Mouse (Mus musculus) ovary, postnatal 10 days (tissue): ENCODE data around the gene Far1.

Experiments
- DNase-seq: peaks from one replicate; pipeline ENCODE4 v3.0.0; 2022; ENCODE audit warnings: low spot score

Far1 gene

DNA sequence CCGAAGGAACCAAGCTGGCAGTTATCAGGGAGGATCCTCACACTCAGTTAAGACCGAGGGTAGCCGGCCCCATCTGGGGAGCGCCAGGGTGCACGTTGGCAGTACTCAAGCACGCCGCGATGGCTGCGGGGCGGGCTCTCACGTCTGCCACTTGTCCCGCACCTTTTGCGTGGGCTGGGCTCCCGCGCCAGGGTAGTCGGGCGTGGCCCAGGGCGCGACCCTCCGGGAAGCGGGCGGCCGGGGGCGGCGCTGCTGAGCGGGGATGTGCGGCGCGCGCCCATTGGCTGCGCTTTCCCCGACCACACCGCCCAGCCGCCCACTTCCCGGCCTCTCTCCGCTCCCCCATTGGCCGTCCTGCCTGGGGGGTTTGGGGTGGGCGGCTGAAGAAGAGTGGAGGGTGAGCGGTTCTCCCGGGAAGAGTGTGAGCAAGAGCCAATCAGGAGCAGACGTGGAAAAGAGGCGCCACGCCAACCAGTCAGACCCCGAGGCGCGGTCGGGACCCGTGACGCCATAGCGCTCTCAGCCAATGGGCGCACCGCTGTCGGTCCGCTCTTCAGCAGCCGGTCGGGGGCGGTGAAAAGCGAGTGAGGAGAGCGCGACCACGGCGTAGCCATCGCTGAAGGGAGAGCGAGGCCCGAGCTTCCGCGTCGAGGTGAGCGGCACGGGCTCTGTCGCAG, at the start of gene Far1:
Far1 (plus strand) TSS at position 549 of the 677 bp plus-strand sequence.
- peak; percentile 95 for DNase-seq

DNA sequence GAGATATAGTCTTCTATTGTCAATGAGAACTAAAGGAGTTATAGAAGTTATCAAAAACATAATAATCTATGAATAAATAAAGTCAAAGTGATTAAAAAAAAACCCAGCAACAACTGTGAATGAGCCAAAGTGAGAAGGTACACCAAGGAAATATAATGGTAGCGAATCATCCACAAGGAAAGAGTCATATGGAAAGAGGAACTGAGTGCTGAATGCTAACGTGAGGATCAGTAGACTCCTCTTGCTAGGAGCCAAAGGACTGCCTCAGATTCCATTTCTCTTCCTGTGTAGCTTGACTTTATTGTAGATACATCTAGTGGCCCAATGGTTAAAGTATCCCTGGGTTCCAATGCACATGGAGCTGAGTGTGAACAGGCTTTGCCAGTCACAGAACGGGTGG, 45.3 kb upstream of the Far1 start:
- no peak for DNase-seq

DNA sequence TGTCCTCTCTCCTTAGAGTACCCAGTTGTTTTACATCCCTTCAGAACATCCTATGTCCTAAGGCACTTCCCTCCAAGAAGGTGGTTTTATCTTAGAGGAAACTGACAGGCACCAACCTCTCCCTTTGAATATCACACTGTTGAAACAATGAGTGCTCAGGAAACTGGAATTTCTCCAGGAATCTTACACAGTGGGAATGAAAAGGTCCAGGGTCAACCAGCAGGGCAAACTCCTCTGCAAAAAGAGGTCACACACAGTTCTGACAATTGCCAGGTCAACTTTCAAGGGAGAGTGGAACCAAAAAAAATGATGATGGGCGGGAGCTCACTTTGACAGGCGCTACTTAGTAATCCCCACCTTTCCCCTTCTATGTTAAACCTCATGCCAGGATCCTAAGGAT, 43.0 kb upstream of the Far1 start:
- no peak for DNase-seq

DNA sequence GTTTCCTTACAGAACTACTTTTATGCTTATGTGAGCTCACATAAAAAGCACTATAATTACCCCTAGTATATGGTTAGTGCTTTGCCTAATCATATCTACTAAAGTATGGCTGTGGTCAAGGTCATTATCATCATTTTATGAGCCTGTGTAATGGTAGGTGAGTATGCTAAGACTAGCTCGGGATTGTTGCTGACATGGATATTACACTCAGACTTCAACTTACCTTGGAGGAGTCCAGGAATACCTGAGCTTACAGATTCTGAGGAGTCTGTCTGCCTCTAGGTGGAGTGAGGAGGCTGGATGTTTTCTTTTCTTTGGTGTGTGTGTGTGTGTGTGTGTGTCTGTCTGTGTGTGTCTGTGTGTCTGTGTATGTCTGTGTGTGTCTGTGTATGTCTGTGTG, 42.0 kb upstream of the Far1 start:
- no peak for DNase-seq

DNA sequence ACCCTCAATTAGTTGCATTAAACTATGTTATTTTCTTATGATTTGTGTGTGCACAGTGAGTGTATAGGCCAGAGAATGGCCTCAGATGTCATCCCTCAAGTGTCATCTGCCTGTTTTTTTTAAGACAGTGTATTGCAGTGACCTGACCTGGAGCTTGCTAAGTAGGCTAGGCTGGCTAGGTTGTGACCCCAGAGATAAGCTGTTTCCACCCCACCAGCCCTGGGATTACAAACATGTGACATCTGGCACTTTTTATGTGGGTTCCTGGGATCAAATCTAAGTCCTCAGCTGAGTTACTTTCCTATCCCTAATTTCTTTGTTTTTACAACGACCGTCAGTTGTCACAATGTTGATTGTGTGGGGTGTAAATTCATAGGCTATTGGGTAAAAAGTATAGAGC, 17.8 kb upstream of the Far1 start:
- DNase-seq: no peak

DNA sequence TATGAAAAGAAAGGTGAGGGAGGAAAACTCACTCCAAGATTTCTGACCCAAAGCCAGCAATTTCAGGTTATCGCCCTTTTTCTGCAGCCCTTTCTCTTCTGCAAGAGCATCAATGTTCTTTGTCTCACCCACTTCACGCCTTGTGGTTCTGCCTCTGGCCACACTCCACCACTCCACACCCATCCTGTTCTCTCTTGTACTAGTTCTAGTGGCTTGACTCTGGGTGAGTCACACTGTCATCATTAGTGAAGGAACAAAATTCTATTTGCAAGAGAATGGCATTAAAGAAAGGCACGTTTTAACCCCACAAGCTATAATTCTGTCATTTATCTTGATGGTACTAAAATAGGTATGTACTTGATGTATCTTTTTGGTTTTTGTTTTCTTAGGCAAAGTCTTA, 15.2 kb upstream of the Far1 start:
- no peak for DNase-seq

DNA sequence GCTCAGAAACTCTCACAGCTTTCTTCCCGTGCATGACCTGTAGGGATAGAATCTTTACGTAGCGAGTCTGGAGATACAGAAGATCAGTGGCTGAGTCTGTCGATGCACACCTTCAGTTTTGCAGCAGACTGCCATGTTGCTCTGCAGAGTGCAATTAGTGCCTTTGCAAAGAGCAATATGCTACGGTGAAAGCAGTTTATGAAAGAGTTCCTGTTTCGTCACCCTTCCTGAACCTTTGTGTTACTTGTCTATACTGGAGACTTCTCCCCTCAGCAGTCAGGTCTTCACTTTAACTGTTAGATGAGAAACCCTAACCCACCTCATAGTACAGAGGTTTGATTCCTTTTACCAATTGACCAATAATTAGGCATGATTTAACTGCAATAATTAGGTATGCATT, 13.8 kb upstream of the Far1 start:
- no peak for DNase-seq

DNA sequence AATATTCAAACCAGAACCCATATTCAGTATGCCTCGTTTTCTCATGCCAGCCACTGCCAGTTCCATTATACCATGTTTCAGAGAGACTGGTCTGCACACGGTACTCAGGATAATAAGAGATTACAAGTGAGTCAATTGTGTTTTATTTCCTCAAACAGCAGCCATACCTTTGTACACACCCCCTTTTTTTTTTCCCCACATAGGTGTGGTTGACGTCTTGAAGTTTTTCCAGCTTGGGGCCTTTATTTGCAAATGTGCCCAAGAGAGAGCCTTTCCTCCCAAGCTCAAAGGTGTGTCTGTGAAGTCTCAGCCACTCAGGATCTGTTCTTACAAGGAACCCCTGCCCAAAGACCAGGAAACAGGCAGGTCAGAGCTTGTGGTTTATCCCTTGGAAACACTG, 11.2 kb upstream of the Far1 start:
- DNase-seq: no peak

DNA sequence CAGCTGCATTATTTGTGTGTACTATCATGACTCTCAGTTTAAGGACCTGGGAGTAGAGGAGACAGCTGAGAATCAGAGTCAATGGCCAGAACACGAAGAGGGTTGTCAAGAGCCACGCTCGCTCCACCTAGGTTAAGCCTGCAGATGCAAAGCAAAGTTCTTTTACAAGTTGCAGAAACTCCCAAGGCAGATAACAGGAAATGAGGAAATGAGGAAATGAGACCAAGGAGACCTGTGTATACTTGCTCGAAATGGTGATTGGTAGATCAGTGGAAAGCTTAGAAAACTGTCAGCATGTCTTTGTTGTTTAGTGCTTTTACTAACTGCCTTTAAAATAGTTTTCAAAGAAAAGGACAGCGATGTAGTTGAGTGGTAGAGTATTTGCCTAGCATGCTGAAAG, 8.6 kb upstream of the Far1 start:
- no peak for DNase-seq

DNA sequence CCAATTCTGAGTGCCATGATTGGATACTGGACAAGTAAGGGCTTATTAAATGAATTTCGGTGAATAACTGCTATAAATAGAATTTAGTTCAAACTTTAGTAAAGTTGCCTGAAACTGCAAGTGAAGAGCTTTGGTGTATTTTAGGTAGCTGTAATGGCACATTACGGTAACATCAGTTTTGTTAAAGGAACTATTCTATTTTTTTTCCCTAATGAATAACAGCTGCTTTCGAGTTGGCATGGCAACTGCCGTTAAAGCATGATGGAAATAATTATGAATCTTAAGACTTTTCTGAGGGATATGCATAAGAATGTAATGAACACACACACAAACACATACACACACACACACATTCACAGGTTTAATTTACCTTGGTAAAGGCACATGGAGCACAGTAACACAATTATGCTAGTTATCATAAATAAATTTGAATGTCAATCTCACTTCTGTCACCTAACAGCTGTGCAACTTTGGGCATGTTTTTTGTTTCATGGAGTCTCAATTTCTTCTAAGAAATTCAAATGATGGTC, 8.1 kb upstream of the Far1 start:
- DNase-seq: no peak

DNA sequence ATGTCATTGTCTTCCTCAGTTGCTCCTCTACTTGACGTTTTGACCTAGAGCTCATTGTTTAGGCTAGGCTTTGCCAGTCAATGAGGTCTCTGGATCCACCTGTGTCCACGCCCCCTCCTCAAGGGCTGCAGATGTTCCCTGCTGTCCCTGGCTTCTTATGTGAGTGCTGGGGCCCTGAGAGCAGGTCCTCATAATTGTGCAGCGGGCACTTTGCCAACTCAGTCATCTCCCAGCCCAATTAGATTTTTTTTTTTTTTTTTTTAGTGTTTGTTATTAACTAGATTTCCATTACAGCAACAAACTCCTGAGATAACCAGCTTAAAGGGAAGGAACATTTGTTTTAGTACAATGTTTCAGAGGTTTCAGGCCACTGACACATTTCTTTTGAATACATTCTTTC, 5.8 kb upstream of the Far1 start:
- DNase-seq: no peak

DNA sequence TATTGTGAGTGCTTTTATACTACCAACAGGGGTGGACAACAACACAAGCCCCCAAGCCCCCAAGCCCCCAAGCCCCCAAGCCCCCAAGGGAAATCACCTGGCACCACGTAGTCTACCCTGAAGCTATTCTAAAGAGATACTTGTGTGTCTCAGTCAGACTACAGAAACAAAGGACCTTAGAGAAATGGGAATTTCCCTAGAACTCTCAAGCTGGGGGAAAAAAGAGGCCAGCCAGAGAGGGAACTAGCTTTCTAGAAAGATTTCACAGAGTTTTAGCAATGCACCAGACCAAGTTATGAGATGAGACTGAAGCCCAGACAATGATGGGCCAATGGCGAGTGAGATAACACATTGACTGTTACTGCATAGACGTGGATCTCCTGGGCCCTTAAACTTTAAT, 2.2 kb upstream of the Far1 start:
- DNase-seq: no peak

DNA sequence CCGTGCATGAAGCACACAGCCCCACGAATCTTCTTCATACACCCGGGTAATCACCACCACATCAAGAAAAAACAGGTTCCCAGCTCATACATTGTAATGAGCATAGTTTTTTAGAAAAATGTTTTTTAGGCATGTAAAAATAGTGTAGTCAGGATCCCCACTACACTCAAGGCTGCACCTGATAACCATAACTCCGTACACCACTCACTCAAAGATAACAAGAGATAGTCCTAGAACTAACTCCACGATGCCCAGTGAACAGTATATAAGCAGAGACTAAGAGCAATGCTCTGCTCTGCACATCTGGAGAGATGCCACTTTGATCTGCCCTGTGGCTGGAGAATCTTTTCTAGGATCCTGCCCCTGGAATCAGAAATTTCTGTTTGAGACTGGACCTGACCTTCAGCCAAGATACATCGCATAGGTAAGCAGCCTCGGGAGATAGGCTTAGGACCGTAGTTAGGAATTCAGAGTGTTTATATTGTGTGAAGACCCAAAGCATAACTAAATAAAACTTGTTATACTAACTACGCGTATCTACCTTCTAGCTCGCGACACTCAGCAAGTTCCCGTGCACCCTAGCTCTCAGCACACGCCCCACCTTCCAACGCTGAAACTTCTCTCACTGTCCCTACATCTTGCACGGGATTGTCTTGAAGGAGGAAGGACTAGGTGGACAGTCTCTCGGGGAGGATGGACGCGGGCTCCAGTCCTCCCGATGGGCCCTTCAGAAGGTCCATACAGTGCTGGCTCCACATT, 928 bp upstream of the Far1 start:
- no peak for DNase-seq

DNA sequence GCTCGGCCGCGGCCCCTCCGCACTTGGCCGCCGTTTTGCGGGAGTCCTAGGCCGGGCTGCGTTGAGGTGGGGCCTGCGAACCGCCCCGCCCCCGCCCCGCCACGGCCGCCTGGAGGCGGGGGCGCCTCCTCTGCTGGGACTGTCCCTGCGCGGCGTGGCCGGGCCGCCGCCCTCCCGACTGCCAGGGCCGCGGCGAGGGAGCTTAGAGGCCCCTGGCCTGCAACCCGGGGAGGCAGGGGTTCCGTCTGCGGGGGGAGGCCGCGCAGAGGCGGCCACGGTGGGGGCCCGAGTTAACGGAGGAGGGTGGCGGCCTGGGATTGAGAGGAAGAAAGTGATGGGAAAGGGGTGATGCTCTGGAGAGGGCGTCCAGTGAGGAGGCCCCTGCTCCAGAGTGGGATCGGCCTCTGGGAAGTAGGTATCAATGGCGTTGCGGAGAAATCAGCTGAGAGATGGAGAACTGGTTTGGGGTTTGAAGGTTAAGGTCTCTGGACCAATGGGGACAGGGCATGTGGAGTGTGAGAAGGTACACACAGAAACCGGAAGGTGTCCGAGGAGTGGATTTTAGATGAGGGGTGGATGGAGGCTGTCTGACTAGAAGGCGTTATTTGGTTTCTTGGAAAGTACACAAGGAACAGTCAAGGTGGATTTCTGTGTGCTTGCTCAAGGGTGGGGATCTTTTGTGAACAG, 472 bp downstream of the Far1 start:
- peak; percentile 23 for DNase-seq

DNA sequence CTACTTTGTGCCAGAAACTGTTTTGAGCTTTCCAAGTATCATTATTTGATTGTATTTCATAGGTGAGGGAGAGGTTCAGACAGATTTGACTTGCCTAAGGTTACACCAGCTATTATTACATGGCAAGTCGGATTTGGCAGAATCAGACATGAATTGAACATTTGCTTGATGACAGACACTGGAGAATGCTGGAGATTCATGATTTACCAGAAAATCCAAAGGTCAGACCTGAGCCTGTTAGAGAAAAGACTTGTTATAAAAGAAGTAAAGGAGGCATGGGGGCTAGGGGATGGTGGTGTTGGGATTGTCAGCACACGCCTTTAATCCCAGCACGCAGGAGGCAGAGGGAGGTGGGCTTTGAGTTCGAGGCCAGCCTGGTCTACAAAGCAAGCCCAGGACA, 2.2 kb downstream of the Far1 start:
- no peak for DNase-seq

DNA sequence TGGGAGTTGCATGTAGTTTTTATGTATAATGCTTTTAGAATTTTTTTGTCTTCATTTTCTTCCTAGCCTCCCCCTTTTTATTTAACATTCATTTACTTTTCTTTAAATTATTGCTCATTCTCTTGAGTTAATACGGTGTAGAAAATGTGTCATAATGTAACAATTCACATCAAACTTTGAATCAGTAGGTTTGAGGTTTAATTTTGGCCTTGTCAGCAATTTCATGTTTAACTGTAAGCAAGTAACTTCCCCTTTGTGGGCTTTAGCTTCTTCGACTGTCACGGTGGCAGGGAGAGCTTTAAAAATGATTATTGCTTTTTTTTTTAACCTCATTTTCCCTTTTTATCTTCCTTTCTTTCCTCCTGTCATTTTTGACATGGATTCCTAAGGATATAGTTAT, 4.8 kb downstream of the Far1 start:
- no peak for DNase-seq

DNA sequence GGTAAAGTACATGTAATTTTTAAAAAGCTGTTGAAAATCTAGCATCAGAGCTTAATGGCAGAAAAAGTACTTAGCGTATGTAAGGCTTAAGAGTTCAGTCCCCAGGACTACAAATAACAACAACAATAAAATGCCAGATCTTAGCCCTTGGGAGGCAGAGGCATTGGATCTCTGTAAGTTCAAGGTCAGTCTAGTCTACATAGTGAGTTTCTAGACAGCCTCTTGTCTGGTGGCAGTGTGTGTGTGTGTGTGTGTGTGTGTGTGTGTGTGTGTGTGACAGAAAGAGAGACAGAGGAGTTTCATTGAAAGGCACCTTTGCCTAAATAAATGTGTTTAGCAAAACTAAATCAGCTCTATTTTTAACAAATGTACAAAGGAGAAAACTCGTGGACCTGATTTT, 5.3 kb downstream of the Far1 start:
- DNase-seq: no peak

DNA sequence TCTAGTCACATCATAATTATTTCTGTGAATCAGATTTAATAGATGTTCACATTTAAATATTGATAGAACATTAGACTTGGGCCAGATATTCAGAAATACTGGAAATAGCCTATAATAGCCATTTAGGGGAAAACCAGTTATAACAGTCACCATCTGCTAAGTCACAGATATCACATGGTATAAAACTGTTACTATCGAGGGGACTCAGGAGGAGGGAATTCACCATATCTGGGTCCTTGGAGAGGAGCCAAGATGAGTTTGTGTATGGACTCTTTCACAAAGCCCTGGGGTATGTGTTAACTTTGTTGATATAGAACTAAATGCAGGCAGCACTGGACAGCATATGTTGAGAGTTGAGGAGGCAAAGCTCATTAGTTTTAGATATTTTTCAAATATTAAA, 29.5 kb downstream of the Far1 start:
- DNase-seq: no peak

DNA sequence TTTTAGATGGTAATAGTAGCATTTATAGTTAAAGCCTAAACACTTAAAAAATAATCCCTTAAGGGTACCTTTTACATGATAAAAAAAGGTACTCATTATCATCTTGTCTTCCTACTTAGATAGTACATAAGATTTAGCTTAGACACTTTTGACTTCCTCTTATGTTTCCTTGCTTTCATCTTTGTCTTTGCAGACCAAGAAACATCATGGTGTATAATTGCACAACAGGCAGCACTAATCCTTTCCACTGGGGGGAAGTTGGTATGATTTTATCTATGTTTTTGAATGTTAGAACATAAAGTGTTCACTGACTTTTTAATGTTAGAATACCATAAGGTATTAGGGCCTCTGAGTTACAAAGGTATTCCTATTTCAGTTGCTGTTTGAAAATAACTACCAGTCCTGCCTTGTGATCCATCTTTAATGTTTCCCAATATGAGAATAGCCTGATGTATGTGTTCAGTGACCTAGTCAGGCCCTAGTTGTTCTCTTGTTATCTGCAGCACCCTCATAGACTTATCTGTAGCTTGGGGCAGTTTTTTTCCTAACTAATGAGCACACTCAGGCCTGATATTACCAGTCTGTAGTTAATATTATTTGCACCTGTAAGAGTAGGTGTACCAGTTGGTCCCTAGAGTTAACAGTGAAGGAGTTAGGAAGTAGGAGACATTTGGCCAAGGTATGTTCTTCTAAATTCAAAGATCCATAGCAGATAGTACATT, 38.3 kb downstream of the Far1 start:
- DNase-seq: no peak

DNA sequence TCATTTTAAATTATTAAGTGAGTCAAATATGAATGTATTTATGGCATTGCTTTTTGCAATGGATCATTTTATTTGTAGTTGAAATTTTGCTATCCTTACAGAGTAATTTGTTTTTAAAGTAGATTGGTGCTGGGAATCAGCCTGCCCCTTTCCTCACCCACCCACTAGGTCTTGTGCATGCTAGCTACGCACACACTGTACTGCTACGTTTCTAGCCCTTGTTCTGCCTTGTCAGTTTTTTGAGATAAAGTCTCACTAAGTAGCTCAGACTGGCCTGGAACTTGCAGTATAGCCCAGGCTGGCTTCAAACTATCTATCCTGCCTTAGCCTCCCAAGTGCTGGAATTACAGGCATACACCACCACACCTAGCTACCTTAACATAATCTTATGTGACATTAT, 38.9 kb downstream of the Far1 start:
- no peak for DNase-seq

DNA sequence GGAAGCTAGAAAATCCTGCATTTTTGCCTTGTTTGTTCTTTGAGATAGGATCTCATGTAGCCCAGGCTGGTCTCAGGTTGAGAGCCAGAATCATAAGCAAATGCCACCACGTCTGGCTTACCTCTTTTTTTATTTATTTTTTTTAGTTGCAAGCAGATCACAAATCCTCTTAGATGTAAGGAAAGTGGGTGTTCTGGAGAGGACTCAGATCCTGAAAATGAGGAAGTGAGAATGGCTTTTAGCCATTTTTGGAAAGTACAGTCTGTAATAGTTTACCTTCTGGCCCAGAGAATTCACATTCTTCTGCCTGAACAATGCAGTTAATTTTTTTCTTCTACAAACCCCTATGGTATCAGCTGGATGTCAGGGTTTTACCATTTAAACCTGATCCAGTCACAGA, 42.5 kb downstream of the Far1 start:
- no peak for DNase-seq

DNA sequence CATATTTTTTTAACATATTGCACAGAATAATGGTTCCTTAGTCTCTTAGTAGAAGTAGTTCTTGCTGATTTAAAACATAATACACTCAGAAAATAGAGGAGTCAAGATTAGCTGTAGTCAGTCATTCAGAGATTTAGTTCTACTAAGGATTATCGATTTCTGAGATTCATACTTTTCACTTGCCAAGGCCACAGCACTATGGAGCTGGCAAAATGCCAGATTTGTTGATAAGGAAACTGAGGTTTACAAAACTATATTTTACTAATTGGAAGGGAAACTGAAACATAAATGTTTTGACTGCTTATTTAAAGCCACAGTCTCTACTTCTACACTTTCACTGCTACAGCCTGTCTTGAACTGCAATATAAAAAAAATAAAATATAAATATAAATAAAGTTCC, 53.3 kb downstream of the Far1 start:
- DNase-seq: no peak

DNA sequence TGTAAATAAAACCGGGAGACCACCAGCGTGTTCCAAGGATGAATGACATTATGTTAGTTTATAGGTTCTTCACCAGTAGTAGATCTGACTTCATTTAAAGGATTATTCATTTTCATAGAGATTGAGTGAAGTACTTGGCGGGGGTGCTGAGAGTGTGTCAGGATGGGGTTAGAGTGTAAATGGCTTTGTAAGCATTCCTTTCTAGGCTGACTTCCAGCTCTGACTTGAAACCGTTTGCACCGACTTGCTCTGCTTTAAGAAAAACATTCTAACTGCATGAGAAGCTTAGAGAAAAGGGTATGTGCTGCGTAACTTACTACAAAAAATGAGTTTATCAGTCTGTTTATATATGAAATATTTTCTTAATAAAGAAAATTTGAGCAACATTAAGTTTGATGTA, 57.5 kb downstream of the Far1 start:
- no peak for DNase-seq
